Mouse (Mus musculus) kidney, postnatal 0 days (tissue): ENCODE measurements around the gene Mllt1. TPM values are rescaled to one million over a fixed set of nuclear protein-coding genes. Genes with fewer than 3 reads are reported as not detected.
A peak's percentile ranks its signal among the peaks of the same experiment; 100 is the strongest.

Experiments
- ATAC-seq: fragments of 200-750 bp; cut with Nextera tagmentation; replicated peaks from 2 replicates; pipeline ENCODE4 v1.8.0; 2017; ENCODE audit warnings: low read depth, moderate number of reproducible peaks, moderate TSS enrichment, moderate library complexity; ENCODE audit not compliant: low FRiP score
- DNase-seq: peaks from one replicate; pipeline ENCODE4 v3.0.0-alpha.2; 2016; ENCODE audit warnings: low spot score
- H3K27ac ChIP-seq: fragments of 300-500 bp; sonication (generic); 2 replicates; pipeline ENCODE4 v1.5.1; 2014; ENCODE audit warnings: mild to moderate bottlenecking
- H3K27me3 ChIP-seq: fragments of 300-500 bp; sonication (generic); 2 replicates; pipeline ENCODE4 v1.6.1; 2014; ENCODE audit warnings: low read length, mixed read lengths; ENCODE audit not compliant: insufficient read depth
- H3K36me3 ChIP-seq: fragments of 300-500 bp; sonication (generic); 2 replicates; pipeline ENCODE4 v1.6.1; 2014; ENCODE audit warnings: low read length, mixed read lengths; ENCODE audit not compliant: insufficient read depth
- H3K4me1 ChIP-seq: fragments of 300-500 bp; sonication (generic); replicated peaks from 2 replicates; pipeline ENCODE4 v1.6.1; 2014; ENCODE audit warnings: antibody characterized with exemption, low read length, mixed read lengths; ENCODE audit not compliant: insufficient read depth
- H3K4me2 ChIP-seq: fragments of 300-500 bp; sonication (generic); 2 replicates; pipeline ENCODE4 v1.6.1; 2014; ENCODE audit warnings: mild to moderate bottlenecking, low read length, moderate library complexity, mixed read lengths
- H3K4me3 ChIP-seq: fragments of 300-500 bp; sonication (generic); replicated peaks from 2 replicates; pipeline ENCODE4 v1.5.1; 2014; ENCODE audit warnings: low read depth, low read length
- H3K9ac ChIP-seq: fragments of 300-500 bp; sonication (generic); 2 replicates; pipeline ENCODE4 v1.6.1; 2014; ENCODE audit warnings: low read depth, low read length
- H3K9me3 ChIP-seq: fragments of 300-500 bp; sonication (generic); replicated peaks from 2 replicates; pipeline ENCODE4 v1.6.1; 2016; ENCODE audit warnings: low read length, inconsistent platforms, mixed read lengths
- CTCF ChIP-seq: IDR thresholded peaks from 2 replicates; pipeline ENCODE4 v1.5.1; 2016; ENCODE audit warnings: antibody characterized with exemption, low read depth, mild to moderate bottlenecking, moderate library complexity
- WGBS: fragments of 180-500 bp; shearing (Covaris S2); extraction: QIAGEN DNeasy Blood & Tissue Kit; methylation state at CpG from one replicate; pipeline ENCODE4 v1.1.7; 2014; 5-methylcytosine and 5-hydroxymethylcytosine counted together
- polyA plus RNA-seq: library from polyadenylated mRNA; unstranded; fragments of >200 nt; fragmentation: Nextera tagmentation; extraction: Ambion mirVana; gene quantifications from 2 replicates; pipeline ENCODE4 v1.2.1, GENCODE M21; 2015

Mllt1 gene
- polyA plus RNA-seq, 1 experiment from 2014 or later: 27.4 TPM

DNA sequence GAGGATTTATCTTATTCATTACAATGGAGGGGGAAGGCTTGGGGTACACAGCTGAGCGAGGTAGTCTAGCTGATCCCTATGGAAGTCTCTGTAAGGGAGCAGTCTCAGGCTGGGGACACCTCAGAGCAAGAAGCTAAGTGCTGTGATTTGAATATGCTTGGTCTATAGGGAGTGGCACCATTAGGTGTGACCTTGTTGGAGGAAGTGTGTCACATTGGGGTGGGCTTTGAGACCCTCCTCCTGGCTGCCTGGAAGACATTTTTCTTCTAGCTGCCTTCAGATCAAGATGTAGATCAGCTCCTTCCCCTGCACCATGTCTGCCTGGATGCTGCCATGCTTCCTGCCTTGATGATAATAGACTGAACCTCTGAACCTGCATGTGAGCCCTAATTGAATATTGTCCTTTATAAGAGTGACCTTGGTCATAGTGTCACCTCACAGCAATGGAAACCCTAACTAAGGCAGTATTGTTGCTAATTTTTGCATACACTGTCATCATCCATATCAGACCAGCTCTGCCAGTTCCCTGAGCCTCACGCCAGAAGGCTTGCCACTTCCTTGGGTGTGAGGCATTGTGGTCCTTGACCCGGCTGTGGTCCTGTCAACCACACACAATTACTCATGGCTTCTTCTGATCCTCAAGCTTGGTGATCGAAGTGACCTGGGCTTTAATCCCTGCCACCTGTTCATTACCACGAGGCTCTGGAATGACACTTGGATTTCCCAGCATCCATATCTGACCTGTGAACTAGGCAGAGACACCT is 27.6 kb upstream of the Mllt1 start:
- H3K9me3 ChIP-seq: no peaks in the 10 kb centered on the region
- H3K27me3 ChIP-seq: no peaks in the 10 kb centered on the region
- no peak overlapping the region for H3K4me2 ChIP-seq
- no peak overlapping the region for H3K27ac ChIP-seq
- TF ChIP-seq CTCF: no peak
- no peak overlapping the region for H3K9ac ChIP-seq
- ATAC-seq: no peak
- DNase-seq: no peak
- H3K4me3 ChIP-seq: no peak overlapping the region
- no peaks in the 10 kb centered on the region for H3K36me3 ChIP-seq
- 79% methylated on average over 5 of the region's 5 CpGs for WGBS
- H3K4me1 ChIP-seq: no peaks in the 10 kb centered on the region

DNA sequence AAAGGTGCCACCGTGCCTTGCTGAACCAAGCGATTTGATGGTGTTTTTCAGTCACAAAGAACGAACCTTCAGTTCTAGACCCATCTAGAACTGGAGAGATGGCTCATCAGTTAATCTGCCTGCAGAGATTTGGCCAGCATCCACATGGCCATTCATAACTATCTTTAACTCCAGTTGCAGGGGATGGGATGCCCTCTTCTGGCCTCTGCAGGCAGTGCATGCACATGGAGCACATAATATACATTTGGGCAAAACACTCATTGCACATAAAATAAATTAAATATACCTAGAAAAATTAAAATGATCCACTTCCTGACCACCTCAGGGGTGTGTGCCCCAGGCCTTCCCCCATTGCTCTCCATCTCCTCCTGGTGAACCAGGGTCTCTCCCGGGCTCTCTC is 26.7 kb upstream of the Mllt1 start:
- 91% methylated on average over 4 of the region's 4 CpGs for WGBS

DNA sequence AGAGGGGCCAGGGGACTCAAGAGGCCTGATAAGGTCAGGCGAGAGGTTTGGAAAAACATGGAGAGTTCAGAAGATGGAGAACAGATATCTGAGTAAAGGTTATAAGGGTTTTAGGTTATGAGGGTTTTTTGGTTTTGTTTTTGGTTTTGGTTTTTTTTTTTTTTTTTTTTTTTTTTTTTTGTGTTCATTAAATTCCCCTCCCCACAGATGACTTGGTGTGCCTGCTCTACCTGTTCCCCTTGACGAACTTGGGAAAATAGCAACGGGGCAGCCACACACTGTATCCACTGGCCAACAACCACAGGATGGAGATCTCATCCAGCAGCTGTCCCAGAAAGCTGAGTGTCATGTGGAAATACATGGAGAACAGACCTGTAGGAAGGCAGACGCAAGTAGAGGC is 23.5 kb upstream of the Mllt1 start:
- no peak for ATAC-seq
- H3K4me2 ChIP-seq: no peak overlapping the region
- WGBS: 77% methylated on average over 4 of the region's 4 CpGs

More for the DNA sequence above, 26.7 kb upstream of the Mllt1 start:
- no peak for TF ChIP-seq CTCF
- H3K4me3 ChIP-seq: no peak overlapping the region
- no peak overlapping the region for H3K27ac ChIP-seq
- no peaks in the 10 kb centered on the region for H3K36me3 ChIP-seq
- DNase-seq: no peak
- H3K9me3 ChIP-seq: no peaks in the 10 kb centered on the region
- H3K4me2 ChIP-seq: no peak overlapping the region
- H3K27me3 ChIP-seq: no peaks in the 10 kb centered on the region
- no peak for ATAC-seq
- H3K4me1 ChIP-seq: no peaks in the 10 kb centered on the region
- no peak overlapping the region for H3K9ac ChIP-seq

DNA sequence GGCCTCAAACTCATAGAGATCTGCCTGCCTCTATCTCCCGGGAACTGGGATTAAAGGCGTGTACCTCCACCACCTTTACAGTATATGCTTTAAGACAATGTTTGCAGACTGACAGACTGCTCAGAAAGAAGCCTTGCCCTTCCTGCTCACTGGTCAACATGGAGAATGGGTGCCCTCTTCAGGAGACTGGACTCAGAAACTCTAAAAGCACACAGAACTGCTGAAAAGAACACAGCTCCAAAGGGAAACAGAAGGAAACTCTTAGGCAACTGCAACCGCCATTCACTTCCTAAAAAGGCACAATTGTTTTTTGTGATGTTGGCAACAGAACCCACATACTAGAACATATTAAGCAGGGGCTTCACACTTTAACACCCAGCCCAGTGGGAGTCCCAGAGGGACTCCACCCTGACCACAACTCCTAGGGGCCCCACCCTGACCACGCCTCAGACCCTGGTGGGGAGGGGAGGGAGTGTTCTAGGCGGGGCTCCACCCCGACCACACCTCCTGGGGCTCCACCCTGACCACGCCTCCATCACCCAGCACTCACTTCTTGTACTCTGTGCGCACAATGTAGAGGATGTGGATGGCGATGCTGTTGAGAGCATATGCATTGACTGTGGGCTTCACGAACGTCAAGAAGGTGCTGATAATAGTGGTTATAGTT is 22.7 kb upstream of the Mllt1 start:
- Histone ChIP-seq H3K36me3 (no peaks in the 10 kb centered on the region), H3K4me3 (no peak overlapping the region), H3K27ac (no peak overlapping the region), H3K4me2 (no peak overlapping the region), H3K4me1 (no peaks in the 10 kb centered on the region), H3K9me3 (no peaks in the 10 kb centered on the region), H3K9ac (no peak overlapping the region), H3K27me3 (no peaks in the 10 kb centered on the region)
- WGBS: 31% methylated on average over 11 of the region's 11 CpGs
- DNase-seq (peak; percentile 4), ATAC-seq (no peak)
- peak; percentile 36; the same call in 1 of the 2 replicates for TF ChIP-seq CTCF

More for the DNA sequence above, 23.5 kb upstream of the Mllt1 start:
- no peak for DNase-seq
- H3K36me3 ChIP-seq: no peaks in the 10 kb centered on the region
- no peaks in the 10 kb centered on the region for H3K4me1 ChIP-seq
- no peak for TF ChIP-seq CTCF
- H3K27me3 ChIP-seq: no peaks in the 10 kb centered on the region
- no peak overlapping the region for H3K4me3 ChIP-seq
- no peak overlapping the region for H3K27ac ChIP-seq
- no peaks in the 10 kb centered on the region for H3K9me3 ChIP-seq
- no peak overlapping the region for H3K9ac ChIP-seq

DNA sequence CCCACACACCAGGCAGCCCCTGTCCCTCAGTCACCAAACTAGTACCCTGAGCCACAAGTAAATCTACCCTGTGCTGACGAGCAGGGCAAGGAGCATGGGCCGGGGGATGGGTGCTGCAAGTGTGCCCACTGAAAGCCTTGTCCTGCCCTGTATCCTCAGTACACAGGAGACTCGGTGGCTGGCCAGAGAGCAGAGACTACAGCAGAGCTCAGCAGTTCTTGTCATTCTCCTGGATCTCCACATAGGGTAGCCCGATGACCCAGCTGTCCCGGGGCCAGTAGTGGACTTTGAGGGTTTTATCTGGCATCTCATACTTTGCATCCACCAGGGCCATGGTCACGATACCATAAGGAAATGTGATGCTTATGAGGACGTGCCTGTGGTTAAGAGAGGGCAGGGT is 19.7 kb upstream of the Mllt1 start:
- 78% methylated on average over 7 of the region's 7 CpGs for WGBS
- no peak for ATAC-seq
- Histone ChIP-seq H3K36me3 (no peaks in the 10 kb centered on the region), H3K27me3 (no peaks in the 10 kb centered on the region), H3K27ac (no peak overlapping the region), H3K9ac (no peak overlapping the region), H3K4me3 (no peak overlapping the region), H3K9me3 (no peaks in the 10 kb centered on the region), H3K4me2 (no peak overlapping the region), H3K4me1 (no peaks in the 10 kb centered on the region)
- no peak for TF ChIP-seq CTCF
- no peak for DNase-seq

DNA sequence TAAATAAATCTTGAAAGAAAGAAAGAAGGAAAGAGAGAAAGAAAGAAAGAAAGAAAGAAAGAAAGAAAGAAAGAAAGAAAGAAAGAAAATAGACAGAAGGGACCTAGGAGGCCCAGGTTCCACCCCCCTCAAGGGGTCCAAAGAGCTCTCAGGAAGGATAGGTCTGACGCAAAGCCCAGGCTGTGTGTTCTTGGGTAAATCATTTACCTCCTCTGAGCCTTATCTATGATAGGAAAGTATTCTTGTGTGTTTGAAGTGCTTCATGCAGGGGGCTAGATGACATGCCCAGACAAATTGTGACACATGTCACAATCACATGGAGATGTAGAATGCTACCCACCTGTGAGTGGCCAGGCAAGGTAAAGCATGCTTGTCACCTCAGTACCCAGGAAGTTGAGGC is 17.4 kb upstream of the Mllt1 start:
- no peak for ATAC-seq
- DNase-seq: no peak
- no peaks in the 10 kb centered on the region for H3K9me3 ChIP-seq
- H3K27me3 ChIP-seq: no peaks in the 10 kb centered on the region
- TF ChIP-seq CTCF: no peak
- no peak overlapping the region for H3K9ac ChIP-seq
- no peaks in the 10 kb centered on the region for H3K4me1 ChIP-seq
- H3K36me3 ChIP-seq: no peaks in the 10 kb centered on the region
- H3K4me2 ChIP-seq: no peak overlapping the region
- 76% methylated on average over 1 of the region's 1 CpGs for WGBS
- H3K4me3 ChIP-seq: no peak overlapping the region
- no peak overlapping the region for H3K27ac ChIP-seq
